Mouse (Mus musculus): Measurements from ENCODE around the gene Atxn7.

Atxn7 gene

GRCm38 (mm10) chr14:14120230-14121096, 159.2 kb downstream of the Atxn7 start, which contains the start of gene Psmd6:
TSS of gene Psmd6 (minus strand) at chr14:14120984.
- DNase-seq (ENCODE audit: low read depth, low spot score): peak; percentile 89
